Mouse (Mus musculus) forebrain, embryonic 10.5 days (tissue): Measurements from ENCODE around the gene Emc8. TPM values are rescaled to one million over a fixed set of nuclear protein-coding genes. Genes with fewer than 3 reads are reported as not detected.
"Not testable (repeated sequence)": the region's sequence is repeated elsewhere in the genome, so short reads cannot be mapped to it uniquely, and the experiment has no call there.

Experiments used
- DNase-seq: peaks from one replicate; pipeline ENCODE4 v3.0.0-alpha.2; 2017; ENCODE audit warnings: low spot score; ENCODE audit errors: extremely low spot score
- H3K27ac ChIP-seq: fragments of 300-500 bp; sonication (generic); 2 replicates; pipeline ENCODE4 v1.5.1; 2016; ENCODE audit warnings: mild to moderate bottlenecking
- H3K27me3 ChIP-seq: fragments of 300-500 bp; sonication (generic); 2 replicates; pipeline ENCODE4 v1.6.1; 2016; ENCODE audit warnings: mild to moderate bottlenecking; ENCODE audit not compliant: poor library complexity, severe bottlenecking
- H3K36me3 ChIP-seq: fragments of 300-500 bp; sonication (generic); replicated peaks from 2 replicates; pipeline ENCODE4 v1.6.1; 2016; ENCODE audit warnings: mild to moderate bottlenecking, moderate library complexity
- H3K4me1 ChIP-seq: fragments of 300-500 bp; sonication (generic); 2 replicates; pipeline ENCODE4 v1.6.1; 2016
- H3K4me3 ChIP-seq: fragments of 300-500 bp; sonication (generic); 2 replicates; pipeline ENCODE4 v1.5.1; 2016; ENCODE audit warnings: mild to moderate bottlenecking, moderate library complexity
- H3K9me3 ChIP-seq: fragments of 300-500 bp; sonication (generic); 2 replicates; pipeline ENCODE4 v1.6.1; 2016; ENCODE audit warnings: mild to moderate bottlenecking, moderate library complexity
- WGBS: fragments of 180-500 bp; shearing (Covaris S2); methylation state at CpG from one replicate; pipeline ENCODE4 v1.1.7; 2016; 5-methylcytosine and 5-hydroxymethylcytosine counted together
- polyA plus RNA-seq: library from polyadenylated mRNA; unstranded; fragments of >200 nt; fragmentation: Nextera tagmentation; extraction: Ambion mirVana; gene quantifications from 2 replicates; pipeline ENCODE4 v1.2.1, GENCODE M21; 2016

Gene Emc8
- polyA plus RNA-seq, 1 experiment from 2014 or later, result 379 TPM

GRCm38 (mm10) chr8:120681113-120681512, 12.7 kb upstream of the Emc8 start:
- Histone ChIP-seq H3K4me3 (no peak overlapping the region), H3K4me1 (peaks cover 9% of the 10 kb centered on the region; the same call in 1 of the 2 replicates), H3K9me3 (no peaks in the 10 kb centered on the region), H3K36me3 (no peaks in the 10 kb centered on the region), H3K27ac (no peak overlapping the region), H3K27me3 (peaks cover 24% of the 10 kb centered on the region)
- no peak for DNase-seq
- 85% methylated on average over 10 of the region's 10 CpGs for WGBS

GRCm38 (mm10) chr8:120680405-120680804, 12.0 kb upstream of the Emc8 start:
- H3K36me3 ChIP-seq, DNase-seq, H3K27ac ChIP-seq, H3K4me1 ChIP-seq, H3K4me3 ChIP-seq, H3K9me3 ChIP-seq: not testable (repeated sequence)
- peaks cover 19% of the 10 kb centered on the region for H3K27me3 ChIP-seq
- 69% methylated on average over 7 of the region's 7 CpGs for WGBS

- Histone ChIP-seq H3K36me3 (peaks cover 11% of the 10 kb centered on the region), H3K9me3 (no peaks in the 10 kb centered on the region), H3K27ac (no peak overlapping the region), H3K4me1 (peaks cover 9% of the 10 kb centered on the region; the same call in 1 of the 2 replicates), H3K4me3 (no peak overlapping the region), H3K27me3 (peaks cover 19% of the 10 kb centered on the region)
- no peak for DNase-seq
- WGBS, result 83% methylated on average over 11 of the region's 11 CpGs
These were observed 11.4 kb upstream of the Emc8 start for GRCm38 (mm10) chr8:120679629-120680387.

DNA sequence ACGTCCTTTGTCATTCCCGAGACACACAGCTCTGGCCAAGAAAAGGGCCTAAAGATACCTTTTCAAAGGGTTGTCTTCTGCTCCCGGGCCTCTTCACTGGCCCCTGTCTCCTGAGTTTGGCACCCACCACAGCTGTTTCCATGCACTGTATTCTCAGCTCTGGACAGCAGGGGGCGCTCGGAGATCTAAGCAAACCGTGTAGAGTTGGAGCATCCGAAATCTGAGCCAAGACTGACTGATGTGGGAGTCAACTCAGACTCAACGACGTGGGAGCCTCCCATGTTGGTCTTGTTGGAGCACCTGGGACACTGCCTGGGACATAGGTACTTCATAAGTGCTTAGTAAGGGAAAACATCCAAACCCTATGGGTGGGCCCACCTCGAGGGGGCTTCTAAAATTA, 10.1 kb upstream of the Emc8 start:
- peaks cover 18% of the 10 kb centered on the region for H3K27me3 ChIP-seq
- H3K4me1 ChIP-seq, result peaks cover 3% of the 10 kb centered on the region; the same call in 1 of the 2 replicates
- peaks cover 21% of the 10 kb centered on the region for H3K36me3 ChIP-seq
- peak; percentile 83 for DNase-seq
- no peaks in the 10 kb centered on the region for H3K9me3 ChIP-seq
- WGBS, result 16% methylated on average over 10 of the region's 10 CpGs
- H3K27ac ChIP-seq, result no peak overlapping the region
- no peak overlapping the region for H3K4me3 ChIP-seq

DNA sequence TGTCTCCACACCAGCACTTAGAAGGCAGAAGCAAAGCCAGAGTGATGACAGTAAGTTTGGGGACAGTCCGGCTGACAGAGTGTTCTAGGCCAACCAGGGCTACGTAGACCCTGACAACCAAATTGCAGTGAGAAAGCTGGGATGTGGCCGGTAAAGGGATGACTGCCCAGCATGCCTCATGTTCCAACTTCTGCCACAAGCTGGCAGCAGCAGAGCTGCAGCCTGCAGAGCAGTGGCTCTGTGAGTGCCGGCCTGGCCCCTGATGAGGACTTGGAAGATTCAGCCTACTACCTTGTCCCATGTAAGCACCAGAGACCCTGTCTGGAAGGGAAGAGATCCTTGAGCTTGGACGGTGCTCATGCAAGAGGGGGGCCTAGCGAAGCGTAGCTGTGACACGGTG, 7.3 kb upstream of the Emc8 start:
- 76% methylated on average over 8 of the region's 8 CpGs for WGBS
- Histone ChIP-seq H3K4me3 (no peak overlapping the region), H3K4me1 (peaks cover 19% of the 10 kb centered on the region), H3K27me3 (0 out of 2 replicates have a peak, but pooled peaks cover 5% of the 10 kb centered on the region), H3K9me3 (no peaks in the 10 kb centered on the region), H3K27ac (no peak overlapping the region), H3K36me3 (peaks cover 48% of the 10 kb centered on the region)
- no peak for DNase-seq

- Histone ChIP-seq H3K36me3 (peaks cover 59% of the 10 kb centered on the region), H3K9me3 (no peaks in the 10 kb centered on the region), H3K4me3 (no peak overlapping the region), H3K27me3 (no peaks in the 10 kb centered on the region), H3K4me1 (peaks cover 35% of the 10 kb centered on the region), H3K27ac (no peak overlapping the region)
- DNase-seq, result no peak
- WGBS, result 93% methylated on average over 7 of the region's 7 CpGs
These were observed 4.9 kb upstream of the Emc8 start for GRCm38 (mm10) chr8:120673298-120673697.

DNA sequence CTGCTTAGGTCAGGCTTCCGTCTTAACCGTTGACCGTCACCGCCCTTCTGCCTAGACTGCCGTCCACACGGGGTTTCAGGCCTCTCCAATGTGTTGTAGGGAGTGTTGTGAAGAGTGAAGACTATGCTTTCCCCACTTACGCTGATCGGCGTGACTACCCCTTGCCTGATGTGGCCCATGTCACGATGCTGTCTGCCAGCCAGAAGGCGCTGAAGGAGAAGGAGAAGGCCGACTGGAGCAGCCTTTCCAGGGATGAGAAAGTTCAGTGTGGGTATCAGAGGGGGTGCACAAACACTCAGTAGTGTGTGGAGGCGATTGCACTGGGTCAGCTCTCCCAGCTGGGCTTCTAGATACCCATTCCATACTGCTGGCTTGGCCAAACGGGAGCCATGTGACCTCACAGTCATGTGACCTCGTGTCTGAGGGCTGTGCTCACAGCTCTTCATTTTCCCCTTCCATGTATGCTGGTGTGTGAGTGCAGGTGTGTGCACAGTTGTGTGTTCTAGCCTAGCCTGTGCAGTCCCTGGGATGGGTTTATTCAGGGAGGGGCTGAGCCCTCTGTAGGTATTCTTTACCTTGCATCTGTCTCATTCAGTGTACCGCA, 4.4 kb upstream of the Emc8 start:
- peaks cover 35% of the 10 kb centered on the region for H3K4me1 ChIP-seq
- H3K36me3 ChIP-seq, result peaks cover 59% of the 10 kb centered on the region
- no peaks in the 10 kb centered on the region for H3K9me3 ChIP-seq
- no peaks in the 10 kb centered on the region for H3K27me3 ChIP-seq
- DNase-seq, result no peak
- H3K4me3 ChIP-seq, result no peak overlapping the region
- no peak overlapping the region for H3K27ac ChIP-seq
- 91% methylated on average over 16 of the region's 16 CpGs for WGBS

DNA sequence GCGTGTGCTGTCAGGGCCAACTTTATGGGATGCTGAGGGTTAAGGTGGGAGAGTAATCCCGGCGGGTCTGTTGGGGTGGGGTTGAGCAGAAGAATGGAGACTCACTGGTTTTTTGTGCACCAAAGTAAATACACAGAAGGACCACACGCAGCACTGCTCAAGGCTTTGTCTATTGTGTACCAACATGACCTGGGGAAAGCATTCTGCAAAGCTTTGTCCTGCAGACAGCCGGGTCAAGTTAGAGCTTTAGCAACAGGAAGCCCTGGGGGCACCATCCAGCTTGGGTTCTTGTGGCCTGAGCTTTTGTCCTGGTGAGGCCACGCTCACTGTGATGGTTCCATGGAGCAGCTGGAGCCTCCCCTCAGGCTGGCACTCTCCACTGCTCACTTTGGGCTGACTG, 3.4 kb upstream of the Emc8 start:
- no peak for DNase-seq
- 54% methylated on average over 6 of the region's 6 CpGs for WGBS
- Histone ChIP-seq H3K36me3 (peaks cover 59% of the 10 kb centered on the region), H3K27ac (no peak overlapping the region), H3K9me3 (no peaks in the 10 kb centered on the region), H3K4me3 (no peak overlapping the region), H3K4me1 (peaks cover 40% of the 10 kb centered on the region), H3K27me3 (no peaks in the 10 kb centered on the region)

DNA sequence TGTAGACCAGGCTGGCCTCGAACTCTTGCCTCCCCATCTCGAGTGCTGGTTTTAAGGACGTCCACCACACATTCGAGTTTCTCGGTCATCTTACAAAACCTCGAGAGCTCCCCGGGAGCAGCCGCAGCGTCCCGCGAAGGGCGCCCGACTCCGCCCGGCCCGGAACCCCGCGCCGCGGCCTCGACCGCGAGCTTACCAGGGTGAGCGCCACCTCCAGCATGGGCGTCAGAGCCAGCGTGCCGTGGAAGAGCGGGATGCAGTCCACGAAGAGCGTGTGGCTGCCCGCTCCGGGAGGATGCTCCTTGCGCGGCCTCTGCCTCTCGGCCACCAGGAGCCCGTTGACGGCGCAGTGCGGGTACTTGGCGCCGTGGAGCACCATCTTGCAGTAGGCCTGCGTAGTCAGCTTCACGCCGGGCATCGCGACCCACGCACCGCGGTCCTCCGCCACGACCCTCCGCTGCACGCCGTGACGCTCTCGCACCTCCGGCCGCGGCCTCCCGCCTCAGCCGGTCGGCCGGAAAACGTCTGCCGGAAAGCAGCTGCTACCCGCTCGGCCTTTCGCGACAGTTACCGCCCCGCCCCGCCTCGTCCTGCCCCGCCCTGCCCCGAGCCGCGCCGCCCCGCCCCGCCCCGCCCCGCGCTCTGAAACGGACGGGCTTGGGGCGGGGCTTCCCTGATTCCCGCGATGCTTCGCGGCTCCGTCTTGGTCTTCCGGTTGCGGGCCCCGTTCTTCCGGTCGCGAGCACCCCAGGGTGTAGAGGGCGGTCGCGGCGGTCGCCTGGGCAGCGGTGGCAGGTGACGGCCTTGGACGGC, 606 bp downstream of the Emc8 start, which contains the start of the genes Gm27021 and Cox4i1:
Gm27021 (minus strand) TSS at position 519 of the 813 bp plus-strand sequence.
Cox4i1 (plus strand) TSS at position 662 of the 813 bp plus-strand sequence.
- Histone ChIP-seq H3K4me3 (peak within 1 kb of the TSS; percentile 94), H3K27me3 (no peaks in the 10 kb centered on the region), H3K4me1 (peaks cover 67% of the 10 kb centered on the region), H3K27ac (peak within 1 kb of the TSS; percentile 95), H3K9me3 (no peaks in the 10 kb centered on the region), H3K36me3 (peaks cover 56% of the 10 kb centered on the region)
- peak; percentile 96 for DNase-seq
- WGBS, result under 1% methylated on average over 104 of the region's 105 CpGs

DNA sequence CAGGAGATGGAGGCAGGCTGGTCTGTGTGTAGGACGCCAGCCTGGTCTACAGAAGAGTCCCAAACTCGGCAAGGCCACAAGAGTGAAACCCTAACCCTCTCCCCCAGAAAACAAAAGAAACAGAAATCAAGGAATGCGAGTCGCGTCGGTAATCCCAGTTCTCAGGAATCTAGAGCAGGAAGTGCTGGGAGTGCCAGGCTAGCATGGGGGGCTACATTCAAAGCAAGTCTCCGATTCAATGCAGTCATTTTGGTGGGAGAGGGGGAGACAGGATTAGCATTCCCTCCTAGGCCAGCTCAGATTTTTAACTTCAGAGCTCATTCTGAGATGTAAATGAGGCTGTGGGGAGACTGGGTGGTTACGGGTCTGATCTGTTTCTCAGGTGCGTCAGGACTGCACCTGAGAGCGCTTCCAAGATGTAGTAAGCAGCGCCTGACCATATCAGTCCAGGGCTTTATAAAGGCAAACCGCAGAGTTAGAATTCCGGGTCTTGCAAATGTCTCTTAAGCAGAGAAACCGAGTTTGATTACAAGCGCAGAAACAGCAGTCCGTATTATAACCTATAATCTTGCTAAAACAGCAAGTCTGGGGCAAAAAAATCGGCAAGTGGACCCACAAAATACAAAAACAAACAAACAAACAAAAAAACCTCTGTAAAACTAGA, 1.4 kb downstream of the Emc8 start:
- Histone ChIP-seq H3K9me3 (no peaks in the 10 kb centered on the region), H3K36me3 (peaks cover 48% of the 10 kb centered on the region), H3K27me3 (no peaks in the 10 kb centered on the region), H3K27ac (peak overlapping the region; percentile 95), H3K4me1 (peaks cover 64% of the 10 kb centered on the region), H3K4me3 (peak overlapping the region; percentile 94)
- WGBS, result 2% methylated on average over 17 of the region's 17 CpGs
- no peak for DNase-seq

DNA sequence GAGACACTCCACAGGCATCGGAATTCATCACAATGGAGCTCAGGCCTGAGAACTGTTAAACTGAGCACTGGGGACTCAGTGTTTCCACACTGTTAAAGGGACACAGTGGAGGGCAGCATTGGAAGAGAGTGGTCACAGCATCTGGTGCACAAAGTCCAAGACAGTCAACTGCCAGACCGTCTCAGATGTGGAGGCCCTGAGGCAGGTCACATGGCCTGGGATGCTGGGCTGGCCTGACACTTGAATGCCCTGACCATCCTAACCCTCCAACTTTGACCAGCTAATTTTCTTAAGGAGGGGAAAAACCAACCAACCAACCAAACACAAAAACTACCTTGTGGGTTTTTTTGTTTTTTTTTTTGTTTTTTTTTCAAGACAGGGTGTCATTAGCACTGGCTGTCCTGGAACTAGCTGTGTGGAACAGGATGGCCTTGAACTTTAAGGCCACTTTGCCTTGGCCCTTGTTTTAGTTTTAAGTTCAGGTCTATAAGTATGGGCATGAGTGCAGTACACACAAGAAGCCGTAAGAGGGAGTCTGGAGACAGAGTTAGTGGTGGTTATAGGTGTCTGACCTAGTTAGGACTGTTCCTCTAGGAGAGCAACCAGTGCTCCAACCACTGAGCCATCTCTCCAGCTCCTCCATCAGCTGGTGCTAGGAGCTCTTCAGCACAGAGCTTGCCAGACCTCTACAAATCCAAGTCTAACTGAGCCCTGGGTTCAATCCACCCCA, 2.5 kb downstream of the Emc8 start:
- DNase-seq, result no peak
- Histone ChIP-seq H3K36me3 (peaks cover 39% of the 10 kb centered on the region), H3K4me1 (peaks cover 53% of the 10 kb centered on the region), H3K27me3 (no peaks in the 10 kb centered on the region), H3K9me3 (no peaks in the 10 kb centered on the region), H3K4me3 (peak overlapping the region; percentile 94), H3K27ac (no peak overlapping the region)
- WGBS, result 77% methylated on average over 3 of the region's 3 CpGs

GRCm38 (mm10) chr8:120664566-120664965, 3.8 kb downstream of the Emc8 start:
- H3K4me1 ChIP-seq, result peaks cover 41% of the 10 kb centered on the region
- no peak for DNase-seq
- H3K9me3 ChIP-seq, result no peaks in the 10 kb centered on the region
- peaks cover 40% of the 10 kb centered on the region for H3K36me3 ChIP-seq
- no peak overlapping the region for H3K4me3 ChIP-seq
- 87% methylated on average over 6 of the region's 6 CpGs for WGBS
- no peak overlapping the region for H3K27ac ChIP-seq
- H3K27me3 ChIP-seq, result no peaks in the 10 kb centered on the region
